Mouse (Mus musculus): Measurements from ENCODE around the gene Tjp2.
"Not testable (repeated sequence)": the region's sequence is repeated elsewhere in the genome, so short reads cannot be mapped to it uniquely, and the experiment has no call there.

The Tjp2 gene

DNA sequence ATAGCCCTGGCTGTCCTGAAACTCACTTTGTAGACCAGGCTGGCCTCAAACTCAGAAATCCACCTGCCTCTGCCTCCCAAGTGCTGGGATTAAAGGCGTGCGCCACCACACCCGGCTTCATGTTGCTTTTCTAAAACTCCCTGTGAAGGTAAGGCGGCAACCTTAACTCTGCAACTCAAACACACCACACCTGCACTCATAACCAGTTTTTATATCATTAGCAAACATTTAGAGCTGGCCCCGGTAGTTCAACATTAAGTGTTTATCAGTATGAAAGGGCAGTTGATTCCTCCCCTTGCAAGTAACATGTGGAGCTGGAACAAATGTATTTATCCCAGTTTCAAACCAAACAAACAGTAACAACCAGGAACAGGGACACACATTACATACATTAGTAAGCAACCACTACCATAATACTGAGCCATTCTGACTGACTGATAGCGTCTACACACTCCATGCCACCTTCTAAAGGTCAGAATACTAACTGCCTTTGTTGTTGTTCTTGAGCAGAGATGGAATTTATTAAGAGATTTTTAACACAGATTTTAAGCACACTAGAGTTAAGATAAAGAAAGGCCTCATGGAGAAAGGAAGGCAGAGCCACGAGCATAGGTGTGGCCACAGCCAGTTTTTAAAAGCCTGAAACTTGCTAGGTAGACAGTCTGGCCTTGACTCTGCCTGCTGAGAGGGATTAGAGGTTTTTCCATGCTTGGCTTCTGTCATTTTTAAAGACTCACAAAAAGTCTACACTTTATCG is 101.1 kb downstream of the Tjp2 start:
- no peak for DNase-seq (ENCODE audit: low spot score in 2 of 2)

DNA sequence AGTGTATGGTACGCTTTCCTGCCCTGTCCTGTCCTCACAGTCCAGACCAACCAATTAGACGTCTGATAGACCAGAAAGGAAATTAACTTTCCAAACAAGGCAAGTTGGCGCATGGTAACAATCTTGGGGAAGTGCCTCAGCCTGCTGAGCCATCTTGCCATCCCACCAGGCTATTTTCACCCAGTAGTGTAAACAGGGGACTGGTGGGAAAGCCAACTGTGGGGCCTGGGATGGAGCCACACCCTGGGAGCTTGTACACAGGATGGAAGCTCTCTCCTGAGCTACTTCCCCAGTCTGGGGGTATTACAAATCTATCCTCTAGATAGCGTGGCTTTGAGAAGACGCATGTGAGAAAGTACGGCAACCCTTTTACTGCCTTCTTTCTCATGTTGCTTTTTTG is 101.7 kb downstream of the Tjp2 start:
- no peak for DNase-seq (ENCODE audit: low spot score in 2 of 2)

DNA sequence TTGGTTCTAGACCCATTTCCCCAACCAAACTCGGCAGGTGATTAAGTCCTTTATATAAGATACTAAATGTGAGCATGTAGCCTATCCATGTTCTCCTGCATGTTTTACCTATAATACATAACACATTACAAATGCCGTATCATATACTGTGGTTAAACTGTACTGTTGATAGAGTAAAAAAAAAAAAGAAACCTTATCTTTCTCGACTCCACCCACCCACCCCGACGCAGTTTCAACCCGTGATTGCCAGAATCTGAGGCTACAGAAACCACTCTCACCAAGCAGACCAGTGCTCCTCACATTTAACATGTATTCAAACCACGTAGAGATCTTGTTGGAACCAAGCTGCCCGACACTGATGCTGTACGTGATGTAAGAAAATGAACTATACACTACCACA is 102.2 kb downstream of the Tjp2 start:
- no peak for DNase-seq (ENCODE audit: low spot score in 2 of 2)

DNA sequence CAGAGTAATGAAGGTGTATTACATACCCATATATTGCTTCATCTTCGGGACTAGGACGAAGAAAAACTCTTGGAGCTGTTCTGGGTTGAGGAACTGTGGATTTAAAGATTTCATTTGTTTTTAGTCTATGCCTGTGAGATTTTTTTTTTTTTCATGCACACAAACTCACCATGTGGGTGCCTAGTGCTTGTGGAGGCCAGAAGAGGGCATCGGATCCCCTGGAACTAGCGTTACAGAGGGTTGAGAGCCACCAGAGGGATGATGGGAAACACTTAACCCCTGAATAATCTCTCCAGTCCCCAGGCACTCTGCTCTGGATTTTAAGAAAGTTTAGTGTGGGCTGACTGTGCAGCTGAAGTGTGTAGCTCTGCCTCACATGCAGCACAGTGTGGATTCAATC is 104.0 kb downstream of the Tjp2 start:
- DNase-seq (ENCODE audit: low spot score in 2 of 2) = no peak

DNA sequence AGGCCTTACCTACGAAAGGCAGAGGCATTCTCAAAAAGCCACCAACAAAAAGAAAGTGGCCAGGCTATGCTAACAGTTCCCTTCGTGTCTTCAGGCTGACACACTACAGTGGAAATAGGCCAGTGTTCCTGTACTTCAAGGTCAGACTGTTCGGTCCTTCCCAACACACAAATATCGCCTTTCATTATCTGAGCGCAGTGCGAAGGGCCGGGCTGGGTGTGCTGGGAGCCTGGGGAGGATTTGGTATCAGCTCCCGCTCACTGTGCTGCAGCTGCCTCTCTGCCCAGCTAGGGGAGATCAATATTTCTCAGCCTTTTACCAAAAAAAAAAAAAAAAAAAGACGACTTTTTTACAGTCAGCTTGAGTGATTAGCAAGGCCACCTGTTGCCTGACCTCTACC is 106.1 kb downstream of the Tjp2 start:
- no peak for DNase-seq (ENCODE audit: low spot score in 2 of 2)

DNA sequence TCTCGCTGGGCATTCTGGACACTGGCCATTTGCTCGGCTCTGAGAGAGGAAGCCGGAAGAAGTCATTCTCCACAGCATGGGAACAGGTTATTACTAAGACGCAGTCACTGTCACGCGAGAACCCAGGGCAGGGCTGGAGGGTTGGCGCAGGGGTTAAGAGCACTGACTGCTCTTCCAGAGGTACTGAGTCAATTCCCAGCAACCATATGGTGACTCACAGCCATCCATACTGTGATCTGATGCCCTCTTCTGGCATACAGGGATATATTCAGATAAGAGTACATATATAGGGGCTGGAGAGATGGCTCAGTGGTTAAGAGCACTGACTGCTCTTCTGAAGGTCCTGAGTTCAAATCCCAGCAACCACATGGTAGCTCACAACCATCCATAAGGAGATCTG is 113.2 kb downstream of the Tjp2 start:
- DNase-seq (ENCODE audit: low spot score in 2 of 2) = no peak

DNA sequence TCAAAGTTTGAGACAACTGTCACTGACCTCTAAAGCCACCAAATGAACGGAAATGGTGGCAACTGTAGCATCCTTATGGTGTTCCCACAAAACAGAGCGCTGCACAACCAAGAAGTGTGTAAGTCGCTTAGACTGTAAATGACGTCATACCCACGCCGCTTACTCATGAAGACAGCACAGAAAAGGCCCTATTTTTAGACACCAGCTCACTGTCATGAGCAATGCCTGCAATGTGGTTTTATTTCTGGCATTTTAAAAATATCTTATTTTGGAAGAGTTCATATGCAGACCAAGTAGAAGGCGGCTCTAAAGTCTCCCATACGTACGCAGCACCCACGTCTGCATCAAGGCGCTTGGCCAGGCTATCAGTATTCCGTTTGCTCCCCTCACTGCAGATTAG is 117.1 kb downstream of the Tjp2 start:
- DNase-seq (ENCODE audit: low spot score in 2 of 2) = no peak

DNA sequence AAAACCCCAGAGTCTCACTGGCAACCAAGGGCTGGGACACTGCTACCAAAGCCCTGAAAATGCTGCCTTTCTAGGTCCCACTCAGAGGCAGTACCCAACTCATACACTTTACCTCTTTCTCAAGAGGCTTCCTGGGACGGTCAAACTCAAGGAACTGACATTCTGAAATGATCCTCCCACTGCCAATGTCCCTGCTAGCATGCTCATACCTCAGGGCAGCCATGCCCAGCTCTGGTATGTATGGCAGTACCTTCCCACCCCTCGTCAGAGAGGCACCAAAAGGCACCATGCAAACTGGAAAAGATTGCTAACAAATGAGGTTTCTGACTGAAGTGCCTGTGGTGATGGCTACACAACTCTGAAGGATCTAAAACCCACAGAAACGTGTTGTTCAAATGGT is 121.0 kb downstream of the Tjp2 start:
- DNase-seq (ENCODE audit: low spot score in 2 of 2) = no peak

DNA sequence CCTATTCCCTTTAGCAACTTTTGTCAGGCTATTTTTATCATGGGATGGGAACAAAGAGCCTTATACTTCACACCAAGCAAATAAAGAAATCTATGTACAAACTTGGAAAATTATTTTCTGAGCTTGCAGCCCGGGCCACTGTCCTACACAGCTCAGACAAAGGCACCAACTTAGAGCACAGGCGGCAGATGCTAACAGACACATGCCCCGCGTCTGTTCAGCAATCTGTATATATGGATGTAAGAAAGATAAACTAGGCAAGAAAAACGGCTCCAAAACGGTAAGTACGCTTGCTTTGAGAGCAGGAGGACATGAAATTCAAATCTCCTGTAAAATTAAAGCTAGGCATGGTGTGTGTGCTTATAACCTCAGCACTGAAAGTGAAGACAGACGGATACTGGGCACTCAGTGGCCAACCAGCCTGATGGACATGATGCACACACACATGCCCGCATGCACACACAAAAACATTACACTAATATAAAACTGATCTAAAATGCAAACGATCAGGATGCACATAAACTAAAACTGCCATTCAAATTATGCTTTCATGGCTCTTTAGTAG is 122.2 kb downstream of the Tjp2 start:
- DNase-seq (ENCODE audit: low spot score in 2 of 2) = no peak

DNA sequence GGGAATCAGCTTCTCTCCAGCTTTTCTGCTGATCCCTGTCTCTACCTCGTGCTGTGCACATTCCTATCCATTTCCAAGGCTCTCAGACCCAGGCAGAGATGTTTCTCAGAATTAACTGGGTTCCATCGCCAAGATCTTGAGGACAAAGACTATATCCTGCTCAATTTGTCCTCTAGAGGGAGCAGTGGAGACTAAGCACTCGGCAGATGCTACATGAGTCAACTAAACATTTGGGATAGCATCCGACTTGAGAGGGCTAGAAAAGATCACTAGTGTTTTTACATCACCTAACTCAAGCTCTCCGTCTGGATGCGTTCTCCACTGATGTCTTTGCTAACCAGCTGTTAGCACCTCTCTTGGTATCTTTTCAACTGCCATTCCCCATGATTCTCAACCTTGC is 123.6 kb downstream of the Tjp2 start:
- DNase-seq (ENCODE audit: low spot score in 2 of 2) = no peak

DNA sequence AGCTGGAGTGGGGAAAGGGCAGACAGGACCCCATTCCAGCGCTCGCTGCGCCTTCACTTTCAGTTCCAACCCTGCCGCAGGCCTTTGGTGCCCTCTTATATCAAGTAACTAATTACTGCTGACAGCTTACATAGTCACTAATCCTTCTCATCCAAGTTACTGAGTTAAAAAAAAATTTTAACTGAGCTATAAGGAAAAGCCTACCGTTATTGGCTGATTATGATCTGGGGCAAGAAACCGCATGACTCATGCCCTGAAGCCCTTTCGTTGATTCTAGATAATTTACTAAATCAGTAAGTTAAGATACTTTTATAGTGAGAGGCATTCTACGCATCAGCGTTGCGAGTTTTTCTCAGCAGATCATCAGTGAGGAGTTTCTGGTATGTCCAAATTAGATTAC is 126.1 kb downstream of the Tjp2 start:
- DNase-seq (ENCODE audit: low spot score in 2 of 2) = no peak

DNA sequence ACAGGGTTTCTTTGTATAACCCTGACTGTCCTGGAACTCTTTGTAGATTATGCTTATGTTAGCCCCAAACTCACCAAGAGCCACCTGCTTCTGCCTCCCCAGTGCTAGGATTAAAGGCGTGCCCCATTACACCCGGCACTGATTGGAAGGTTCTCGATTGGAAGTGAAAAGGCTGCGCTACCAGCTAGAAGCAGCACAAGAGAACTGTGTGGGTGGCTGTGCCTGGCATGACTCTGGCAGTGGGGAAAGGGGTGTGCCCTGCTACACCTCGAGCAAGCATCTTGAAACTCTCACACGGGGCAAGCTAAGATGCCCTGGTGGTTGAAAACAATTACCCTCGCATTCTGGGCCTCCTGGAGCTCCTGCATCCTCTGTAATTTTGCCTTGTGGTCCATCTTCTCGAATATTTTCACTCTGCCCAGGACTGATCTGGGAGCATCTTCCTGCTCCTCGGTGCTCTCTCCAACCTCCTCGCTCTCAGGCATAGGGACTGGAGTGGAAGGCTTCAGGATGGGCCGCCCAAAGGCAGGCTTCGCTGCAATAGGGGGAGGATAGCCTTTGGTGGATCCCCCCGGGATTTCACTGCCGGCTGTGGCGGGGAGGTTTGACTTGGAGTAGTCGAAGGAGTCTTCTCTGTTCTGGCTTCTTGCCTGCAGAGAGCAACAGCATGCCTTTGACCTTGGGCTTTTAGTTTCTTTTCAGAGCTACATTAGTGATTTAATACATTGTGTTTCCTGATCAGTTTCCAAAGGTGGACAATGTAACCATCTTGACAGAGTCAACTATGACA is 127.0 kb downstream of the Tjp2 start:
- DNase-seq (ENCODE audit: low spot score in 2 of 2) = no peak

DNA sequence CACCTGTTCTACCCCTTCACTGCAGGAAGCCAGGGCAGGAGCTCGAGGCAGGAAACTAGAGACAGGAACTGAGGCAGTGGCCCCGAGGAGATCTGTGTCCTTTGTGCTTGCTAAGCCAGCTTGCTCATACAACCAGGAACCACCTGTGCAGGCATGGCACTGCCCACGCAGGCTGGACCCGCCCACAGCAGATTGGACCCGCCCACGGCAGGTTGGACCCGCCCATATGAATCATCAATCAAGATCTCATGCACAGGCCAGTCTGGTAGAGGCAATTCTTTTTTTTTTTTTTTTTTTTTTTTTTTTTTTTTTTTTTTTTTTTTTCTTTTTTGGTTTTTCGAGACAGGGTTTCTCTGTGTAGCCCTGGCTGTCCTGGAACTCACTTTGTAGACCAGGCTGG is 132.8 kb downstream of the Tjp2 start:
- DNase-seq (ENCODE audit: low spot score in 2 of 2) = not testable (repeated sequence)

DNA sequence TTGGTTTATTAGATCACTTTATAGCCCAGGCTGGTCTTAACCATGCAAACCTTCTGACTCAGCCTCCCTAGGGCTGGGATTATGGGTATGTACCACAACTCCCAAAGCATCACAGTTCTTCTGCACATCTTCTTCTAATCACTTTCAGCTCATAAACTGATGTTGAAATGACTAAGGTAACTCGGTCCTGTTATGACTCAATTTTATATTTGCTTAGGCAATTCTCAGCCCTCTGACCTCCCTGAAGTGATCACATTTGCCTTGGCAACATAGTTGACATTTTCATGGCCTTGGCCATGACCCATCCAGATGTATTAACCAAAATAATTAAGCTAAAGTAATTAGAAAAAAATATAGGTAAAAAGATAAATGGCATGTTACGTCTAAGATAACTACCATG is 134.5 kb downstream of the Tjp2 start:
- no peak for DNase-seq (ENCODE audit: low spot score in 2 of 2)

DNA sequence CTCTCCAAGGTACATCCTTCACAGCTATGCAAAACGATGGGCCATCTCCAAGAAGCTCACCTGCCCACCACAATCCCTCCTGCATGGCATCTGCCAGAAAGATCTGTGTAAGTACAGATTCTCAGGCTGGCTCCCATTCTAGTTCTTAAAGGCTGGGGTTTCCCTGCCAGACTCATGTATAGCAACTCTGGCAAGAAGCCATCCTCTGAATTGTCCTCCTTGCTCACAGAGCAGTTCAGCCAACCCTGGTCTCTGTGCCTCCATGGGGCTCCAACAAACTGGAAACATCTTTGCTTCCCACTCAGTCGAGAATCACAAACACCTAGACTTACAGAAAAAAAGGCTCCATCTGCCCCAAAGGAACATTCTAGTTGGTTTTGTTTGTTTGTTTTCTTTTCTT is 139.5 kb downstream of the Tjp2 start:
- no peak for DNase-seq (ENCODE audit: low spot score in 2 of 2)

DNA sequence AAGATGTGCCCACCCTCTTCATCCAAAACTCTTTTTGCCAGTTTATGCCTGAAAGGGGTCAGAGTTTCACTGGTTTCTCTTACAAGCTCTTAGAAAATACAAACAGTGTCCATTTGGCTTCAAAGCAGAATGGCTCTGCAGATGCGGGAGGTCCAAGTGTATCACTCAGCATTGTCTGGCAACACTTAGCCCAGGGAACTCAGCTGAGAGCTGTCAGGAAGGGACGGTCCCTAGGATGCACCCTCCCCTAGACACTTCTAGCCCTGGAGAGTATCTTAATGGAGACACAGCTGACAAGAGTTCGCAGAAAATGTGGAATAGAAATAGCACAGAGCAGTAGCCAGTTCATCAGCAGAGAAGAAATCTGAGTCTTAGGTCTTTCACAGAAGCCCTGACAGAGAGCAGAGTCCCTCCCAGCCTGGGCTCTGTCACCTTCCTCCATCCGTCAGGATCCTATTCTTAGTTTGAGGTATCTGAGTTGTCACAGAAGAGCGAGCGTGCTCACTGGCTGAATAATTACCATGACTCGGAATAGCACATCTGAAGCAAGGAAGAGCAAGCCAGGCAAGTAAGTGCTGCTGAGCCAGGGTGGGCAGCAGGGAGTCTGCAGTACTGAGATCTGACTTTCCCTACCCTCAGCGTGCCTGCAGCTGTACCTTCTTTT is 144.3 kb downstream of the Tjp2 start:
- DNase-seq (ENCODE audit: low spot score in 2 of 2) = no peak

DNA sequence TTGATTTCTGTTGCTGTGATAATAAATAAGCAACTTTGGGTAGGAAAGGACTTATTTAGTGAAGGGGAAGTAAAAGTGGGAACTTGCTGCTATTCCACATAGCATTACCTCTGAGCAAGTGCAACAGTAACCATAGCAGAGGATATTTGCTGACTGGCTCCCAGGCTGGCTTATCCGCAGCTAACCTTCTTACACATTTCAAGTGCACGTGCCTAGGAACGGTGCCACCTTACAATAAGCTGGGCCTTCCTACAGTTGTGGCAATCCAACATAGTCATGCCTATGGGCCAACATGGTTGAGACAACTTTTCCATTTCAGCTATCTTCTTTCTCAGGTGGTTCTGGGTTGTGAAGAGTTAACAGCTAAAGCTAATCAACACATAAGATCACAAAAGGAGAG is 147.2 kb downstream of the Tjp2 start:
- no peak for DNase-seq (ENCODE audit: low spot score in 2 of 2)

DNA sequence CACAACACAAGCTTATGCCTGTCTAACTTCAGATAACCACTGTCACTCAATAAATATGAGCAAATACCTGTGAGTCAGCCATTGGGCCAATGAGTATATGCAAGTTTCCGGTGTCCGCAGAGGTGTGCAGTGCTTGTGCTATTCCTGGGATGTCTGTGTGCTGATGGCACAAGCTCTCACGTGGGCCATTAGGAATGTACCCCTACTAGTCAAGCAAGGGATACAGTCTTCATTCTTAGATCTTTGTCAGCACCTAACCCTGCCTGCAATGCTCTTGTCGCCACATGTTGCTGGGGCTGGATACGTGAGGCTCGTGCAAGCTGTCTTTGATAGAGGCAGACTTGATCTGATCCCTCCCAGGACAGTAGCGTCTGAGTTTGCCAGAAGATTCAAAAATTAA is 148.3 kb downstream of the Tjp2 start:
- DNase-seq (ENCODE audit: low spot score in 2 of 2) = no peak

DNA sequence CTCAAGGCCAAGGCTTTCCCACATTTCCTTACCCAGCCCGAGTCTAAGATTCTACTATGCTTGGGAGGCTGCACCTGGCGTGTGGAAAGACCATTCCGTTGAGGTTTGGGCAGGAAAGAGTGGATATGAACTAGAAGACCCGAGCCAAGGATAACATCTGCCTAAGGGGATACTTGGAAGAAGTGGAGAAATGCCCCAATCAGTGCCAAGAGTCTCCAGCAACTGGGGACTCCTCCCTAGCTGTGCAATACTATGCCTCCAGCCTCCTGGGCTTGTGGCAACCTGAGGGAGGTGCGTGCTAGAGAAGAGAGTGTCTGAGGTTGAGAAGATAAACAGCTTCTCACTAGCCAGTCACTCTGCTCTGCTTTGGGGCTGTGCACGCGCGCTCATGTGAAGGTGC is 148.9 kb downstream of the Tjp2 start:
- no peak for DNase-seq (ENCODE audit: low spot score in 2 of 2)

DNA sequence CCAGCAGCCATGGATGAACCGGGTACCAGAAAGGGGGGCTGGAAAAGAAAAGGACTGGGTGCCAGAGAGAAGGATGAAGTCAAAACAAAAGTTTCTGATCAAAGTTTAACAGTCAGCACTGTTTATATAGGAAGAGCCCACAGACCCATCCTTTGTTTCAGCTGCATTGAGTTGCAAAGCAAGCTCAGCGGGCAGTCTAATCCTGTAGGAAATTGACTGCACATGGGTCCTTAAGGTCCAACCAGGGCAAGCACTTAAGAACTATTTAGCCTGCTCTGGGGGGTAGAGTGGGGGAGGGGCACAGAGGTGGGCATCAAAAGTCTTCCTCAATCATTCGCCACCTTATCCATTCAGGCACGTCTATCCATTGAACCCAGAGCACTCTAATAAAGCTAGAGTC is 151.7 kb downstream of the Tjp2 start:
- DNase-seq (ENCODE audit: low spot score in 2 of 2) = no peak

DNA sequence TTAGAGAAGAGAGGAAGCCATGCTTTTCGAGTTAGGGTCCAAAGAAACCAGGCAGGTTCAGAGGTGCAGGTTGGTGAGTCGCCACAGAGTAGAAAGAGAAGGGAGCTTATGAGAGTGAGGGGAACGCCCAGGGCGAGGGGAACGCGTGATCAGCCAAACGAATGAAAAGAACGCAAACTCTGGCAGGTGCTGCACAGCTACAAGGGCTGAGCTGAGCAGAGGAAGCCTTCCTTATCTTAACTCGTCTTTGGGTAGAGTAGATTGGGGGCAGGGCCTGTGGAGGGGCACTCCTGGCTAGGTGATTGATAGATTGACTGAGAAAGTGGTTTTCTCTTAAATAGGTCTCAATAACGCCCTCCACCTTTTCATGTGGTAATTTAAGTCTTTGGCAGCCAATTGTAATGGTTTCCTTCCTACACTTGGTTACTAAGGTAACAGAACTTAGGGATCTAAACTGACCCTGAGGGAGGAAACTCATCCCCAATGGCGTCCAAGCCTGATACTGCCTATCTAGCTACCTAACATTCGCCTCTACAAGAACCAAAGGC is 160.4 kb downstream of the Tjp2 start:
- no peak for DNase-seq (ENCODE audit: low spot score in 2 of 2)

DNA sequence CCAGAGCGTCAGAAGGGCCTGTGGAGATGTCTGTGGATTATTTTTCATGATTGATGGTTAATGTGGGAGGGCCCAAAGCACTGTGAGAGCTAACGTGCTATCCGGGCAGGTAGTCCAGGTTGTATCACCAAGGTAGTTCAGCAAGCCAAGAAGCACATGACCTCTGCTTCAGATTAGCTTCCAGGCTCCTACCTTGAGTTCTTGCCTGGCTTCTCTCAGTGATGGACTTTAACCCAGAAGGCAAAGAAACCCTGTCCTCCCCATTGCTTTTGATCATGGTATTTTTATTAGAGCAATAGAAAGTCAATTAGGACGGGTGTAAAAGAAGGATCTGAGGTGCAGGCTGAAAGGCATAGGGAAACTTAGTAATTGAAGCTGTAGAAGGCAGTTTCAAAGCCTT is 161.2 kb downstream of the Tjp2 start:
- DNase-seq (ENCODE audit: low spot score in 2 of 2) = no peak

All from spleen, postnatal 14 days (tissue).